Mouse (Mus musculus) lung, embryonic 14.5 days (tissue): ENCODE measurements around the gene Cct6b. TPM values are rescaled to one million over a fixed set of nuclear protein-coding genes. Genes with fewer than 3 reads are reported as not detected.

Experiments used
- ATAC-seq: fragments of 200-750 bp; cut with Nextera tagmentation; 2 replicates; pipeline ENCODE4 v1.8.0; 2017; ENCODE audit warnings: mild to moderate bottlenecking, moderate TSS enrichment, moderate library complexity; ENCODE audit not compliant: insufficient read depth
- DNase-seq: peaks from one replicate; pipeline ENCODE4 v3.0.0-alpha.2; 2015
- H3K27ac ChIP-seq: fragments of 300-500 bp; sonication (generic); 2 replicates; pipeline ENCODE4 v1.5.1; 2014; ENCODE audit warnings: low read depth, mild to moderate bottlenecking, moderate library complexity
- H3K27me3 ChIP-seq: fragments of 300-500 bp; sonication (generic); 2 replicates; pipeline ENCODE4 v1.6.1; 2014; ENCODE audit warnings: low read length, control low read depth; ENCODE audit not compliant: insufficient read depth
- H3K36me3 ChIP-seq: fragments of 300-500 bp; sonication (generic); 2 replicates; pipeline ENCODE4 v1.6.1; 2014; ENCODE audit warnings: control low read depth; ENCODE audit not compliant: insufficient read depth
- H3K4me1 ChIP-seq: fragments of 300-500 bp; sonication (generic); 2 replicates; pipeline ENCODE4 v1.6.1; 2014; ENCODE audit warnings: antibody characterized with exemption, control low read depth; ENCODE audit not compliant: insufficient read depth
- H3K4me2 ChIP-seq: fragments of 300-500 bp; sonication (generic); 2 replicates; pipeline ENCODE4 v1.6.1; 2014; ENCODE audit warnings: mild to moderate bottlenecking
- H3K4me3 ChIP-seq: fragments of 300-500 bp; sonication (generic); 2 replicates; pipeline ENCODE4 v1.5.1; 2014; ENCODE audit warnings: low read depth, low read length
- H3K9ac ChIP-seq: fragments of 300-500 bp; sonication (generic); 2 replicates; pipeline ENCODE4 v1.6.1; 2014
- H3K9me3 ChIP-seq: fragments of 300-500 bp; sonication (generic); 2 replicates; pipeline ENCODE4 v1.6.1; 2016; ENCODE audit warnings: low read depth, low read length, control low read depth
- CTCF ChIP-seq: IDR thresholded peaks from 2 replicates; pipeline ENCODE4 v1.5.1; 2016; ENCODE audit warnings: antibody characterized with exemption, low read depth
- whole genome bisulfite sequencing: fragments of 180-500 bp; shearing (Covaris S2); extraction: QIAGEN DNeasy Blood & Tissue Kit; methylation state at CpG from one replicate; pipeline ENCODE4 v1.1.7; 2014; 5-methylcytosine and 5-hydroxymethylcytosine counted together
- polyA plus RNA-seq: library from polyadenylated mRNA; unstranded; fragments of >200 nt; fragmentation: Nextera tagmentation; extraction: Ambion mirVana; gene quantifications from 2 replicates; pipeline ENCODE4 v1.2.1, GENCODE M21; 2014

Gene Cct6b
- polyA plus RNA-seq, result 0.20 and 0.27 TPM in 2 replicates

DNA sequence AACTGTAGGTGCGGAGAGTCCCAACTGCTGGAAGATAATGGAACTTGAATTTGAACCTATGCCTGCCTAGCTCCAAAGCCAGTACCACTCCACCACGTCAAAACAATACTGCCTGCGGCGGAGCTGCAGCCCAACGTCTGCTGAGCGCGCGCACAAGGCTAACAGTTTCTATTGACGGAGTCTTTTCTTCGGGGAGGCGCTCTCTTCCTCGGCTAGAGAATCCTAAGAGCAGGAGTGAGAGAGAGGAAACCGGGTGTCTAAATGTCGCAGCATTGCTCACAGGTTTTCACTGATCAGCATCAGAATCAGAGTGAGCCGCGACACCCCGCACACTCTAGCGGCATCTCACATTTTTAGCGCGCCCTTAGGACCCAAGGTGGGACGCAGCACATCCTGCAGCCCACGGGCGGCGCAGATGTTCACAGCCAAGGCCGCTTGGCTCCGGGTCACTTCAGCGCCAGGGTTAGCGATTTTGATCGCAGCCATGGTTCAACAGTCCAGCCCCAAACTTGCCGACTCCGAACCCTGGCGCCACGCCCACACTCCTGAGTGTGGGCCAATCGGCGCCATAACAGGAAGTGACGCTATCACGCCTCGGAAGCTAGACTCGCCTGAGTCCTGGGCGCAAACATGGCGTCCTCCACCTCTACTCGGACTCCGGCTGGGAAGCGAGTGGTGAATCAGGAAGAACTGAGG is at the start of gene Cct6b, which contains the start of gene Zfp830:
TSS of gene Cct6b (minus strand) at position 580 of the 696 bp plus-strand sequence.
TSS of gene Zfp830 (plus strand) at position 604 of the 696 bp plus-strand sequence.
- peak within 1 kb of the TSS; percentile 92 for H3K27ac ChIP-seq
- peak; percentile 99 for DNase-seq
- H3K4me3 ChIP-seq, result peak within 1 kb of the TSS; percentile 92
- H3K4me1 ChIP-seq, result peaks cover 9% of the 10 kb centered on the region
- H3K9me3 ChIP-seq, result peaks cover 3% of the 10 kb centered on the region; the same call in 1 of the 2 replicates
- peaks cover 13% of the 10 kb centered on the region; the same call in 1 of the 2 replicates for H3K36me3 ChIP-seq
- H3K9ac ChIP-seq, result peak within 1 kb of the TSS; percentile 82
- H3K27me3 ChIP-seq, result no peaks in the 10 kb centered on the region
- TF ChIP-seq CTCF, result no peak
- under 1% methylated on average over 44 of the region's 44 CpGs for WGBS
- H3K4me2 ChIP-seq, result peak within 1 kb of the TSS; percentile 96
- ATAC-seq, result peak; percentile 99

DNA sequence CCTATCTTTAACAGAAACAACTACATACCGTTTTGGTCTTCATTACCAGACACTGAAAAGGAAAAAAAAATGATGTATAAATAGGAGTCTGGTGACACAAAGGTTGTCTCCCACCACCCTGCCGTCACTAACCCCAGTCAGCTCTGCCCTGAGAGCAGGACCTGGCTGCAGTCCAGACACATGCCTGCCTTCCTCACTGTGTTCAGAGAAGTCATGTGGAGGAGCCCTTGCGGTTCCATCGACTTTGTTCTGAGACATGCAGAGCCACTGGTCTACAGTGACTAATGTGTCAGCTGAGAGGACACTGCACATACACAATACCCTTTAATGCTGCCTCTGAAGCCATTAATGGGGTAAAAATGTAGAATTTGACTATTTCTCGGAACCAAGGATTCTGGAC is 44.4 kb upstream of the Cct6b start:
- H3K9ac ChIP-seq, result no peak overlapping the region
- DNase-seq (no peak), ATAC-seq (no peak)
- H3K9me3 ChIP-seq, result no peaks in the 10 kb centered on the region
- no peak overlapping the region for H3K4me3 ChIP-seq
- H3K27me3 ChIP-seq, result no peaks in the 10 kb centered on the region
- peaks cover 10% of the 10 kb centered on the region for H3K36me3 ChIP-seq
- WGBS, result 51% methylated on average over 5 of the region's 5 CpGs
- TF ChIP-seq CTCF, result no peak
- no peak overlapping the region for H3K4me2 ChIP-seq
- no peaks in the 10 kb centered on the region for H3K4me1 ChIP-seq
- no peak overlapping the region for H3K27ac ChIP-seq

DNA sequence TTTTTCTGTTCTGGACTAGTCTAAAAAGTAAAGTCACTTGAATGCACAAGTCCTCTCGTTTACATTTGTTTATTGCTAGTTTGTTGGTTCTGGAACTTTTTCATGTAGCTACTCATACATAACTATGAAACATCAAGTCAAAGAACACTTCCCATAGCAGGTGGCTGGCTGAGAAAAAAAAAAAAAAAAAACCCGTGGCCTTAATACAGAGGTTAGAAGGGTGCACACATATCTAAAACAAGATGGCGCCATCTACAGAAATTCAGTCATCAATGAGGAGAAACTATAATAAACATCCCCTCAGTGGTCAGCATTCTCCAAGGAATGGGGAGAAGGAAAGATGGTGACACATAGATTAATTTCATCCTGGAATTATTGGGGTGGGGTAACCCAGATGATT is 43.2 kb upstream of the Cct6b start:
- WGBS, result 65% methylated on average over 3 of the region's 3 CpGs
- H3K4me2 ChIP-seq, result no peak overlapping the region
- H3K9ac ChIP-seq, result no peak overlapping the region
- H3K27ac ChIP-seq, result no peak overlapping the region
- no peaks in the 10 kb centered on the region for H3K4me1 ChIP-seq
- DNase-seq, result no peak
- no peak overlapping the region for H3K4me3 ChIP-seq
- no peak for ATAC-seq
- peaks cover 21% of the 10 kb centered on the region for H3K36me3 ChIP-seq
- TF ChIP-seq CTCF, result no peak
- no peaks in the 10 kb centered on the region for H3K27me3 ChIP-seq
- H3K9me3 ChIP-seq, result no peaks in the 10 kb centered on the region

DNA sequence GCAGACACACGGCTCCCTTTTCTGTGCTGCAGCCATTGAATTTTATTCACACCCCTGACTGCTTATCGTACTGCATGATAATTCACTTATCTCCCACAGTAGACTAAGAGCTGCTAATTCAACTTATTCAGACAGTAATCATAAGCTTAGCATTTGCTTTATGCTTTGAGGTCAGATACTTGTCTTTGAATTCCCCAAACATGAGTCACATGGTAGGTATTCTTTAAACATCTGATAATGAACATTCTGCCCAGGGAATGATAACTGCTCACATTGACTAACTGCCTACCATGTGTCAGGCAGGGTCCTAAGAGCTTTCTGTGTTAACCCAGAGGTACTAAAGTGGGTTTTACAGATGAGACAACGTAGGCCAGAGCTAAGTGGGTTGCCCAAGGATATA is 42.5 kb upstream of the Cct6b start:
- no peak for TF ChIP-seq CTCF
- no peaks in the 10 kb centered on the region for H3K27me3 ChIP-seq
- H3K4me3 ChIP-seq, result no peak overlapping the region
- no peak overlapping the region for H3K27ac ChIP-seq
- H3K4me1 ChIP-seq, result no peaks in the 10 kb centered on the region
- no peak overlapping the region for H3K4me2 ChIP-seq
- no peak for ATAC-seq
- 54% methylated on average over 3 of the region's 3 CpGs for WGBS
- peaks cover 28% of the 10 kb centered on the region for H3K36me3 ChIP-seq
- DNase-seq, result no peak
- H3K9ac ChIP-seq, result no peak overlapping the region
- no peaks in the 10 kb centered on the region for H3K9me3 ChIP-seq

DNA sequence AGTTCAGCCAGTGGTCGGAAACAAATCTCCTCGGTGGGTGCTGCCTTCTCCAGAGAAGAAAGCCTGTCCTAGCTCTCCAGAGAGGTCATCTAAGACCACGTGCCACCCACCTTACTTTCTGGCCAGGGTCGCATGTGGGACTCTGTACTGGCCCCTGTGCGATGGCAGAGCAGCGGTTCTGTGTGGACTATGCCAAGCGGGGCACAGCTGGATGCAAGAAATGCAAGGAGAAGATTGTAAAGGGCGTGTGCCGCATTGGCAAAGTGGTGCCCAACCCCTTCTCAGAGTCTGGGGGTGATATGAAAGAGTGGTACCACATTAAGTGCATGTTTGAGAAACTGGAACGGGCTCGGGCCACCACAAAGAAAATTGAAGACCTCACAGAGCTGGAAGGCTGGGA is 19.3 kb upstream of the Cct6b start:
- DNase-seq, result no peak
- no peak for ATAC-seq
- TF ChIP-seq CTCF, result no peak
- H3K27ac ChIP-seq, result no peak overlapping the region
- peaks cover 42% of the 10 kb centered on the region for H3K36me3 ChIP-seq
- no peaks in the 10 kb centered on the region for H3K27me3 ChIP-seq
- H3K9ac ChIP-seq, result no peak overlapping the region
- H3K4me1 ChIP-seq, result 0 out of 2 replicates have a peak, but pooled peaks cover 2% of the 10 kb centered on the region
- H3K9me3 ChIP-seq, result no peaks in the 10 kb centered on the region
- H3K4me3 ChIP-seq, result no peak overlapping the region
- no peak overlapping the region for H3K4me2 ChIP-seq
- WGBS, result 88% methylated on average over 11 of the region's 11 CpGs

DNA sequence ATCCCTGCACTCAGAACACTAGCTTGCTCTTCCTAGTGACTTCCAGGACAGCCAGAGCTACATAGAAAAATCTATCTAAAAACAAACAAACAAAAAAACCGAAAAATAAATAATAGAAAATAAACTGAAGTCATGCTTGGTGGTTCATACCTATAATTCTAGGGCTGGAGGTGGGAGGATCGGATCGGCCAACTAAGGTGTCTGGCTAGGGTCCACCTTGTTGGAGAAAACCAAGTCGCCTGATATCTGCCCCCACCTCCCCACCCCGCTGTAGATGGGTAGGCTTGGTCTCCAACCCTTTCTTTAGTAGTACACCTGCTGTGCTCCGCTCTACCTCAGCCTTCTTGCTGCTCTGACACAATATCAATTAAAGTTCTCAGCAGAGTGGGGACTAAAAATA is 18.1 kb upstream of the Cct6b start:
- no peak for TF ChIP-seq CTCF
- H3K27ac ChIP-seq, result 0 out of 2 replicates have a peak overlapping the region, but pooled peaks have one; percentile 94
- H3K36me3 ChIP-seq, result peaks cover 29% of the 10 kb centered on the region
- H3K4me1 ChIP-seq, result 0 out of 2 replicates have a peak, but pooled peaks cover 2% of the 10 kb centered on the region
- WGBS, result 43% methylated on average over 6 of the region's 6 CpGs
- H3K4me3 ChIP-seq, result peak overlapping the region; percentile 88
- DNase-seq (no peak), ATAC-seq (no peak)
- peak overlapping the region; percentile 66 for H3K4me2 ChIP-seq
- H3K9ac ChIP-seq, result peak overlapping the region; percentile 92
- H3K27me3 ChIP-seq, result no peaks in the 10 kb centered on the region
- H3K9me3 ChIP-seq, result no peaks in the 10 kb centered on the region
